Mouse (Mus musculus): ENCODE results near the gene Large1. TPM values are rescaled to one million over a fixed set of nuclear protein-coding genes. Genes with fewer than 3 reads are reported as not detected.
A peak's percentile ranks its signal among the peaks of the same experiment; 100 is the strongest.
"Not testable (repeated sequence)": the region's sequence is repeated elsewhere in the genome, so short reads cannot be mapped to it uniquely, and the experiment has no call there.

Gene Large1
- total RNA-seq (2022), result 10 to 100 TPM; 41.5 to 49.0 (median 44.3) TPM

DNA sequence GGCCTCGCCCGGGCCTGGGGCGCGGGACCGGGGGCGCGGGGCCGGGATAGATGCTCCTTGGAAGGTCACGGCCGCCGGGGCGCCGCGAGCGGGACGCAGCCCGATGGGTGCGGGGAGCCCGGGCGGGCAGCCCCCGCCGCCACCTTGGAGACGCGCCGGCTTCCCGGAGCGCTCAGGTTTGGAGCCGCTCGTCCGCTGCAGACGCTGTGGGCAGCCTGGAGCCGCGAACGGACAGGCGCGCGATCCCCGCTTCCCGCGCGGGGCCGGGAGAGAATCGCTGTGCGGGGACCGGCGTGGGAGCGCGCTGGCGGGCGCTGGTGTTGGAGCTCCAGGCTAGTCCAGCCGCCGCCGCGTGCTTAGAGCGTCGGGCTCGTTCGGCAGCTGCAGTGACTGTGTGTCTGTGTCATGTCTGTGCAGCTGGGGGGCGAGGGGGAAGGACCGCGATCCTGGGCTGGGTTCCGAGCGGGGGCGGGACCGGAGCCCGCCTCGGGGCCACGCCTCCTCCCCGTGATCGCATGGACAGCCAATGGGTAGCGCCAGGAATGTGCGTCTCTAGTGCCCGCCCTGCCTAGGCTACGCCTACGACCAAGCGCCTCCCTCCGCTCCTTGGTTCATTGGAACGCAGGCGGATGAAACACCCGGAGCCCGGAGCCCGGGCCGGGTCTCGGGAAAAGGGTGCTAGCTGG, at the start of gene Large1:
Large1 (minus strand) TSS at position 433 of the 686 bp plus-strand sequence.
- peak; percentile 98 for DNase-seq (ENCODE audit: low spot score)

DNA sequence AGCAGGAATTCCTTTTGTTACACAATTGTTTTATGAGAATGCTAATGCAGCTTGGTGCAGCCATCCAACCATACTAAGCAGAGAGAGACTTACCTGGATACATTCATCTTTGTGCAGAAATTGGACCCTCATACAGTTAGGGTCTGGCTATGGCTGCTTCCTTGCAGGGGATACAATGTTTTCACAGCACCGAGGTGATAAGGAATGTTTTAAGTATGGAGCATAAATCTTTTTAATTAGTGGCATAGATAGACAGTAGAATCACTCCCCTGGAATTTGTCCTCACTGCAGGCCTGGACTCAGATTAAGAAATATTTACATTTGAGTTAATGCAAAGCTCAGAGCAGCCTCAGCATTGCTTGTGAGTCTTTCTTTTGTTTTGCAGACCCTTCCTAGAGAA, 47.0 kb upstream of the Large1 start:
- no peak for DNase-seq (ENCODE audit: low spot score)

DNA sequence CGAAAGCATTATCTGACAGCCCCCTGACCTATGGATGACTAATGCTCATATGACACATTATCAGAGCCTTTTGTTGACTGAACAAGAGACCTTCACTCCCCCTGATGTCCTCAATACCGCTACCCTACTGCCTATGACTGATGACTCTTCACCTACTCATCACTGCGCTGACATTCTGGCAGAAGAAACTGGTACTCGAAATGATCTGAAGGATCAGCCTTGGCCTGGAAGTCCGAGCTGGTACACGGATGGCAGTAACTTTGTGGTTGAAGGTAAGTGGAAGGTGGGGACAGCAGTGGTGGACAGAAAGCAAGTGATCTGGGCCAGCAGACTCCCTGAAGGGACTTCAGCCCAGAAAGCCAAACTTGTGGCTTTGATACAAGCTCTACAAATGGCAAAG, 19.7 kb upstream of the Large1 start:
- DNase-seq (ENCODE audit: low spot score), result not testable (repeated sequence)

DNA sequence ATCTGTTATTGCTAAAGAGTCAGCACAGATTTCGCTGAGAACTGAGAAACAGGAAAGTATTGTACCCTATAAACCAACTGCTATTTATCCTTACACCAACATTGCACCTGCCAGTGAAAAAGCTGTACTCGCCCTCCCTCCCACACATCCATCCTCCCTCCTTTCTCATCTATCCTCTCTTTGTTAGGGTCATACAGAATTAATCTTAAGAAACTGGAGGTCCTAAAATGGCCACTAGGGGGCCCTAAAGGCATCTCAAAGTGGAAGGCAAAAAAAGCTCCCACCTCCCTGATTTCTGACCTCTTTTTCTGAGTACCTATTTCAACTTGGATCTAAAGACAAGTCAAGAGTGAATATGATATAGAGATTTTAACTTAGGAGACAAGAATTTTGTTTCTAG, 2.6 kb upstream of the Large1 start:
- peak; percentile 61 for DNase-seq (ENCODE audit: low spot score)

DNA sequence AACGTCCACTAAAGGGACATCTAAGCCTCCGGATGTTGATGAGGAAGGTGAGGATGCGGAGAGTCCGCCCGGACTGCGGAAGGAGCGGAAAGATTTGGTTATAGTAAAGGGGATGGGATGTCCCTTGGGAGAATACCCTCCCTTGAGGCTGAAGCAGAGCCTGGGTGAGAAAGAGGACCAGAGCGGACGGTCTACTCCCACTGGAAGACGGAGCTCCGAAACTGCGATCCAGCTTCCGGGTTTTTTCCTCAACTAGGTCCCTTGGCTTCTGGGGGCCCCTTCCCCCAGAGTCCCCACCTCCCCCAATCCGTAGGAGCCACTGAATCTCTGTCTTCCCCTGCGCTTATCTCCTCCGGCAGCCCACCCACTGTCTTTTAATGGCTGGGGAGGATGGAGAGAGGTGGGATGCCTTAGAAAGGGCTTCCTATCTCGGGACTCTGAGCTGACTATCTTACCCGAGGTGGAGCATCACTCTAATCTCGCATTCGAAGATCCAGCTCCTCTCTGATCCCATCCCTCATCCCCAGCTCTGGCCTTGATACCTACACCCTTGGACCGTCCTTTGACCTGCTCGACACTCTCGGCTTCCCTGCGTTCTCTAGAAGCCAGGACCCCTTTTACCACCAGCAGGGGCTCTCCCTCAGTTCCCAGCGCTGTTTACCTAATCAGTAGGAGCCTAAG, 1.0 kb upstream of the Large1 start:
- peak; percentile 50 for DNase-seq (ENCODE audit: low spot score)

DNA sequence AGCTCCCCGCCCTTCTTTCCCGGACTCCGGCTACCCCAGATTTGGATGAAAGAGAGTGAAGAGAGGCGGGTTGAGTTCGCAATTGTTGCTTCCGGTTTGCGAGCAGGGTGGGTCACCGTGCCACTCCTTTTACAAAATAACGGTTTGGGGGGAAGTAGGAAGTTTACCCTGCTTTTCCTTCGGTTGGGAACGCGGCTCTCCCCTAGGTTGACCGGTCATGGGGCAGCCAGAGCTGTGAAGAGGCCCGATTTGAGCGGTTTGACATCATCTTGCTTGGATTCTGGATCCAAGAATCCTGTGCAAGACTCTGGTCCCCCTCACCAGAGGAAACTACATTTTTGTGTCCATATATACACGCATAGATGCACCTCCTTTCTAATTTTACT, 447 bp upstream of the Large1 start:
- DNase-seq (ENCODE audit: low spot score), result peak; percentile 32

DNA sequence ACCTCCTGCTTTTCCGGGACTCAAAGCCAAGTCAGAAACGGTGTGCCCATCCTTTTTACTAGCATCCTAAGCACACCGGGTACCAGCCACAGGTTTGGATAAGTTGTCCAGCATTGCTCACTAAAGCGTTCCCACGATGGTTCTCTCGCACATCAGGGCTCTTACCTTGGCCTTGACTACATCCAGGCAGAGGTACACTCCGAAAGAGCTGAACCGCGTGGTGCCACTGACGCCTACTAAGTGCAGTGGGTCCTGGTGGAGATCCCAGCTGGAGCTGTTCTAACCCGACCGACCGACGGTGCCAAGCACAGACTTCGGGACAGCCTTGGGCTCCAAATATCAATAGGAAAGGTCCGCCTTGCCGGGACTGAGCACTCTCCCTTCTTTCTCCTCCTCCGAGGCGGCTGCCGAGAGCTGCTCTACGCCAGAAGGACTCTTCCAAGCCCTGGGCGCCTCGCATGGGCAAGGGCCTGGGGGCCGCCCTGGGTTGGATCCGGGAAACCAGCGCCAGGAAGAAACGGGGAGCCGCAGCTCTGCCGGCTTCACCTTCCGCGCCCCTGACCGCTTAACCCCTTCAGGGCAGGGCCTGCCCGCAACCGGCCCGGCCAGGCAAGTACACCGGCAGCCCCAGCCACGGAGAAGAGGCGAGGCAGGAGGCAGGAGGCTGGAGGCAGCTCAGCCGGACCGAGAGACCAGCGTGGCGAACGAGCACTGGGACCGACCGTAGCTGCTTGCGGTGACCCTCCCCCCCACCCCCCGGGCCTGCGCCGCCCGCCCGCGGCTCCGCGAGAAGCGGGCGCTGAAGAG, 836 bp downstream of the Large1 start:
- DNase-seq (ENCODE audit: low spot score), result no peak

DNA sequence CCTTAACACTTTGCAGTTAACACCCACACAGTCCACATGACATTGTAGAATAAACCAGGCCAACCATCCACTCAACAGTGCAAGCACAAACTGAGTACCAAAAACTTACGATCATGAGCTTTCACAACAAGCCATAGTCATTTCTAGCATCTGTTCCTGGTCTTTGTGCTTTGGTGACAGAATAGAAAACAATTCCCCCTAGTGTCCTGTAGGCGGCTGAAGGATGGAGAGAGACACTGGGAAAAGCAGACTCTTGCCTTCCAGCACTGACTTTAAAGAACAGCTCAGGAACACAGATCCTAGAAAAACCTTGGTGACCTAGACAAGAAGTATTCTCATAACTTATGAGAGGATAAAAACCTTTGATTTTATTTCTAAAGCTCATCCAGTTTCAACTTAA, 3.0 kb downstream of the Large1 start:
- DNase-seq (ENCODE audit: low spot score), result no peak

DNA sequence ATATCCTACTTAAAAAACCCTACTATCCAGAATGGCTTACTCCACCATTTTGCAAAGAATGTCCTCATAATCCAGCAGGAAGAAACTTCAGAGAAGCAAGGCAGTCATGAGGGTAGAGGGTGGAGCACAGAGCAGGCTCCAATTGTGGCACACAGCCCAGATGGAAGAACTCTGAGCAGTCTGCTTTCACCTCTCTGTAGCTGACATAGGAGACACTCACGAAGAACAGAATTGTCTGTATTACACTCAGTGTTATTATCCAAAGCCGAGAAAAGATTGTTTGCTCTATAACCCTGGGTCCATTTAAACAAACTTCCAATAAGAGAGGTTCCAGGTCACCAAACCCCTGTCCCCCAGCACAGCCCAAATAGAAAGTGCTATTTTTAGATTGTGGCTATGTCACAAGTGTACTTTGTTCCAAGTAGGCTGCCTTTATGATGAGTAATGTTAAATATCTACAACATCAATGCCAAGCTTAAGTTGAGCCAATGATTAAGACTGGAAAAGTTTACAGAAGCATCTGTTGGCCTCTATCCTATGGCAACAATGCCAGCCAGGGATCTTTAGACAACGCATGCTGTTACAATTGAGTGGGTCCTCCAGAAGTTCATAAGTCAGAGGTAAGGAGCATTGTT, 10.5 kb downstream of the Large1 start:
- peak; percentile 62 for DNase-seq (ENCODE audit: low spot score)

DNA sequence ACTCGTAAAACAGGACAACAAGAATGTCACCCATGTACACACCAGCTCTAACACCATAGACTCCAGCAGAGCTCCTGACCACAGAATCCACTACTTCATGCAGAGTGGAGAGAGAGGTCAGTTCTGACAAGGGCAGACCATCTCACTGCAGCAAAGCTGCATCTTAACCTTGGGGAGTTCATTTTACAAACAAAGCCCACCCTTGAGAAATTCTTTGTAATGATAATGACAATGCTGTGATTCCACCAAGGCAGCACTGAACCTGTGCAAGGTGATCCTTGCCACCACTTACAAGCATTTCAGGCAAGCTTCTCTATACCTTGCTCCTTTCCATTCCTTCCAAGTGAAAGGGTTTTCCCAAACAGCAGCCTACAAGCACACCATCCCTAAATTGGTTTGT, 16.5 kb downstream of the Large1 start:
- DNase-seq (ENCODE audit: low spot score), result no peak

DNA sequence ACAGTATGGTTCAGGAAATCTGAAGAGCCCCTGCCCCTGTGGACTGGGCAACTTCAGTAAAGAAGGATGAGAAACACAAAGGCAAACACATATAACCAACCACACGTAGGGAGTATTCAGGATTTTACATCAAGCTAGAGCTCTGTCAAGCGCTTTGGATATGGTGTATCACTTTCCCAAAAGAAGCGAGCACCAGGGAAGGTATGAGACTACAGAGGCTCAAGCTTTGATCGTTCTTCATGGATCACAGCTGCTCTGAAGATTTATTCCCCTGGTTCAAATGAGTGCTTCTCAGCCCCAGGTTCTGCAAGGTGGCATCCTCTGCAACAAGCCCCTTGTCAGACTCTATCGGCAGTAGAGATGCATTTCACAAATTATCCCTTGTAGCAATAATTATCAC, 24.2 kb downstream of the Large1 start:
- no peak for DNase-seq (ENCODE audit: low spot score)

DNA sequence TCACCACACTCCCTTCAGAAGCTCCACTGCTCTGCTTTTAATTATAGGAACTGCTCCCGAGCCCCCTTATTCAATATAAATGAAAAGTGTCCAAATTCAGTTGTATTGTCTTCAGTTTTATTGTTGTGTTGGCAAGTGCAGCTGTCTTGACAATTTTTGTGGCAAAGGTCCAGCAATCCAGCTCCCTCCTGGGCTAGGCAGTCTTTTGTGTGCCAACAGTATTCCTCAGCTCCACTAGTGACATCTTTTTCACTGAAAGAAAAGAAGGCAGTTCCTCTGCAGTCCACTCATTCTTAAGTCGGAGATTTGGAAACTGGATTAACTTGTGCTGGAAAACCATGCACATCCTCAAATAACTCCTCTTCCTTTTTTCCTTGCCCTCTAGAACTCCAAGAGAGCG, 25.3 kb downstream of the Large1 start:
- no peak for DNase-seq (ENCODE audit: low spot score)

DNA sequence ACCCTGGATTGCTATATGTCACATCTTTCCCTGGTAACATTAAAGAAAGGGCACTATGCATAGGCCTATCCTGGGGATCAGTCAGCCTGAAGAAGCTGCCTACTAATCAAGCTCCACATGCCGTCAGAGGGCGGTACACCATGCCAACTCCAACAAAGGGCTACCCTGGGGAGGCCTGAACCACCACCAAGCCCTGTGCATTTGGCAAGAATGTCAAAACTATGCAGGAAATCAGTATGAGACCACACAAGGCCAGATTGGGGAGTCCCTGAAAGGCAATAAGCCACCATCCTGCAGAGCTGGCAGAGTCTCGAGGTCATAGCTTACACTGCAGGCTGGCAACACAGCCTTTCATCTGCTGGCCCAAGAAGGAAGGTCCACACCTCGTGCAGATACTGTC, 28.7 kb downstream of the Large1 start:
- no peak for DNase-seq (ENCODE audit: low spot score)

DNA sequence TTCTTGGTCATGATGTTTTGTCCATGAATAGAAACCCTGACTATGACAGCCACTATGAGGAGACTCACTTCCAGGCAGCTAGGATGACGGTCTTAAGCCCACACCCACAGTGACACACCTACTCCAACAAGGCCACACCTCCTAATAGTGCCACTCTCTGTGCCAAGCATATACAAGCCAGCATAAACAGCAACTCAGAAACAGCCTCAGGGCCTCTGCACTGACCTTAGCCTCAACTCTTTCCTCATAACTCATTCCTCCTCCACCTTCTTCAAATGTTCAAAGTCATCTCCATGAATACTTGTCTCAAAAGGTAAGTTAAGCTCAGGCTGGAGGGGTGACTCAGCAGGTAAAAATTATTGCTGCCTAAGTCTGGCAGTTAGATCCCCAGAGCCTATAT, 29.7 kb downstream of the Large1 start:
- no peak for DNase-seq (ENCODE audit: low spot score)

DNA sequence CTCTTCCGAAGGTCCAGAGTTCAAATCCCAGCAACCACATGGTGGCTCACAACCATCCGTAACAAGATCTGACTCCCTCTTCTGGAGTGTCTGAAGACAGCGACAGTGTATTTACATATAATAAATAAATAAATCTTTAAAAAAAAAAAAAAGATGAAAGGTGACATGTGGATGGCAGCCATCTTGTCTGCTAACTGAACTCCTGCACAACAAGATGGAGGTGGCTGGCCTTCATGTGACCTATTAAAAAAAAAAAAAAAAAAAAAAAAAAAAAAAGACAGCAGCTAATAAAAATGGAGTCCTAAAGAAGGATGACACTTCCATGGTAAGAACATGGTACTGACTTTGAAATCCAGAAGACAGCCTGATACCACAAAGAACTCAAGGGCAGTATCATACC, 33.8 kb downstream of the Large1 start:
- not testable (repeated sequence) for DNase-seq (ENCODE audit: low spot score)

DNA sequence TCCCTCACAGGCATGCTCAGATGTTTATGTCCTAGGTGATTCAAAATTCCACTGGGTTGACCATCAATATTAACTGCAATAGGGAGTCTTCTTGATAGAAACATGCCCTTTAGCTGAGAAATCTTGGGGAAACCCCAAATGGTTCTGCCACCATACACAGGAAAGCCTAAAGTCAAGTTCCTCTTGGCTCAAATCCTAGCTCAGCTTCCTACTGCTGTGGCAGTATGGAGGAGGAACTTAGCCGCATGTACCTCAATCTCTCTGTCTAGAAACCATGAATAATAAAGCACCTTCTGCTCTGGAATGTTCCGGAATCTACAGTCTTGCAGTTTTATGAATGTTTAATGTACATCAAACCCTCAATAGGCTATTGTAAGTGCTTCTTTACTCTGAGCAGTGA, 39.4 kb downstream of the Large1 start:
- no peak for DNase-seq (ENCODE audit: low spot score)

DNA sequence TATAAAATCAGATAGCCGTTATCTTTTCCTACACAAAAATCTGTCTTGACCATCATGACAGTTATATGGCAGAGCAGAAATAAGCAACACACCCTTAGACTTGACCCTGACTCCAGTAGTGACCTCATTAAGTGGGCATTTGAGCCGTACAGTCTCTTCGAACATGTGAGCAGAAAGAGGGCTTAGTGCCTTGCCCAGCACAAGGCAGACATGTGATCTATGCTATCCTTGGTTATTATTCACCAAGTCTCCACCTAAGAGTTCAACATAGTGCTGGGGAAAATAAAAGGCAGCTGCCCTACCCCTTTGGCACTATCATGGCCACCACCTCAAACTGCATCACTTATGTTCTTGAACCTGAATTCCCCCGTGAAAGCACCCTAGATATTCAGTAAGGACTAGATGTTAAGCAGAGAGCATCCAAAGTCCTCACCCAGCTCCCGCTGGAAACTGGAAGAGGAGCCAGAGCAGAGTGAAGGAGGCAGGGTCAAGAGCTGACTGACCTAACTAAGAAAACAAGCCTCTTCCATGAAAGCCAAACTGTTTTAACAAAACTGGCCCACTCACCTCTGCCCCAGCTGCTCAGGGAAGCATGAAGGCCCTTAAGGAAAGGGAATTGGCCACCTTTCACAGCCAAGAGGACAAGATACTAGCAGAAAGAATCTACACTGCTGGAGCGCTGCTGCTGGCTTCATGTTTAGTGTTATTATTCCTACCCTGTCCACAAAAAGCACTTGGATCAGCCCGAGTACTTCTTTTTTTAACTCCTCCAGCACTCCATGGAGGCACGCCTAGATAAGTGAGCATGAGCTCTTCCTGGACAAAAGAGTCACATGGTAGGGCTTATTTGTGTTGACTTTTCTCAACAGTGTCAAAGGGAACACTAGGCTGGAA, 40.4 kb downstream of the Large1 start:
- DNase-seq (ENCODE audit: low spot score), result peak; percentile 45

DNA sequence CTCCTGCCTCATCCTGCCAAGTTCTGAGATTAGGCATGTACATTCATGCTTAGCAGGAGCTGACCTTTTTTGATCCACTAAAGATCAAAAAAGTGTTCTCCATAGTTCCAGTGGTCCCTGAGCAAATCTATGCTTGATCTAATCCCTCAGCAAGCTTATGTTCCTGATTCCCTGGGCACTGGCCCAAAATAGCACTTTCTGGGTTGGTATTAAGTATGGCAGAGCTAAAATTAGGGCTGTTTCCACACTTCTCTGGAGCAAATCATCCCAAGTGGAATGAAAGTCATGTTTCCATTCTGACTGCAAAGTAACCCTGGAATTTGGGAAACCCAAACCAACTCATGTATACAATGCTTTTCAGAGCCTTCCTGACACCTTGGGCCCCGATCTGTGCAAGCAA, 42.9 kb downstream of the Large1 start:
- no peak for DNase-seq (ENCODE audit: low spot score)

DNA sequence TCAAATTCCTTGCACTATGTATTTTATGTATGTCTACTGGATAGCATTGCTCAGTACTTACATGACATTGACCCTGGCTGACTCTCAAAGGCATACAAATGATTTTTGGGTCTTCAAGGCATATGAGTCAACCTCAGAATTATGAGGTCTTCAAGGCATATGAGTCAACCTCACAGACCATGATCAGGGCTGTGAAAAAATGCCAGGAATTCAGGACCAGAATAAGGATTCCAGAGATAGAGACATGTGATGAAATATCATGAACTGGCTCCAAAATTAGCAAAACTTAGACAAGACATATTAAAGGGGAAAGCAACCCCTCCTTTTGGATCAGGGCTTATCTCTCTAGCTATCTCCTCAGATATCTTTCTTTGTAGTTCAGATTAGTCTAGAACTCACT, 43.3 kb downstream of the Large1 start:
- DNase-seq (ENCODE audit: low spot score), result no peak

DNA sequence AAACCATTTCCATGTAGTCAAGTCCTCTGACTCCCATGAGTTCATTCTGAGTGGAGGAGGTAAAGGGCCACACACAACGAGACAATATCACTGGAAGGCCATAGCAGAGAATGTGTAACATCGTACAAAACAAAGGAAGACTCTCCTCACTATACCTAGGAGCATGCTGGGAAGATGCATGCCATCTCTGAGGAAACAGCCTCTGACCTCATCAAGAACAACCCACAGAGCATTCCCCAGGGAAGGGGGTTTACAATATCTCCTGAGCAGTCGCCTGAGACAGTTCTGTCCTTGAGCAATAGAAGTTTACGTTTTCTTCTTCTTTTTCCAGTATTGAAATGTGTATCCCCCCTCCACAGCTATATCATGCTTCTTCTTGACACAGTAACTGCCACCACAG, 49.4 kb downstream of the Large1 start:
- no peak for DNase-seq (ENCODE audit: low spot score)

DNA sequence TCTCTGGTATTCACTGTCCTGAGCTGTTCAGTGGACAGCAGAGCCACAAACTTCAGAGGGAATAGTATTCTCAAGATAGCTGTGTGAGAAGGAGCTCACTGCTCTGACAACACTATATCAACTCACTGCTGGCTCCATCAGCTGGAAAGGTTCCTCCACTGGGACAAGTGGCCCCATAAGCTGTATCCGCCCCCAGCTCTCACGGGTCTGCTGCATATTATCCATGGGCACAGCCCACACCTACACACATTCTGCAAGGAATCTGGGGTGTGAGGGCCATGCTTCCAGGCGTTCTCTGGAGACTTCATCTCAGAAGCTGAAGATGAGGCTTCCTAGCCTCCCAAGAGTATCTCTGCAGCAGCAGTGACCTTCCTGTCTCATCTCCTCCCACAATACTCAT, 50.4 kb downstream of the Large1 start:
- no peak for DNase-seq (ENCODE audit: low spot score)

Measured in heart, adult 8-10 months (tissue).